Comparison of ENCODE assay signal across 8 mouse cellular contexts in genomic region chr17:32388370-32389100, GRCm38 (mm10). TPM values are rescaled to one million over a fixed set of nuclear protein-coding genes. Genes with fewer than 3 reads are reported as not detected.
DNase-seq lines count a peak whose midpoint lies in the region; ATAC-seq and TF ChIP-seq lines count a peak whose summit lies in the region.

No protein-coding gene starts in this region.

- peak; percentile 29; the same call in 1 of the 2 replicates for ATAC-seq in cerebellum, adult (ENCODE audit: insufficient number of reproducible peaks, low FRiP score, low TSS enrichment)
- ATAC-seq in CD4-positive, CD25-positive, alpha-beta regulatory T cell, adult 4 months, result peak; percentile 16
- ATAC-seq in heart, postnatal 0 days (ENCODE audit: insufficient read depth, low read depth), result peak; percentile 28
- peak; percentile 63 for ATAC-seq in stomach, postnatal 0 days (ENCODE audit: low FRiP score, low TSS enrichment)

- H3K4me2 ChIP-seq in heart, postnatal 0 days (ENCODE audit: low read depth, low read length), result peak overlapping the region; percentile 99
- peak overlapping the region; percentile 99 for H3K4me2 ChIP-seq in stomach, postnatal 0 days (replicated peaks; ENCODE audit: low read depth)

- H3K27me3 ChIP-seq in heart, postnatal 0 days (ENCODE audit: control insufficient read depth, insufficient read depth, low read length), result peaks cover 21% of the 10 kb centered on the region; the same call in 1 of the 2 replicates
- peaks cover 36% of the 10 kb centered on the region for H3K27me3 ChIP-seq in limb, embryonic 10.5 days (ENCODE audit: low read depth, poor library complexity, severe bottlenecking)
- no peaks in the 10 kb centered on the region for H3K27me3 ChIP-seq in stomach, postnatal 0 days (ENCODE audit: control insufficient read depth, insufficient read depth, low read length)

- no peak for DNase-seq in cerebellum, postnatal 4 days (ENCODE audit: low spot score in 2 of 2)
- DNase-seq in cerebellum, adult 9-11 months, result peak; percentile 80
- no peak for DNase-seq in heart, postnatal 0 days (ENCODE audit: low spot score)
- DNase-seq in limb, embryonic 10.5 days (ENCODE audit: low spot score), result no peak
- peak; percentile 31 for DNase-seq in mesoderm, embryonic 11.5 days (ENCODE audit: low read depth, low spot score)
- peak; percentile 57 for DNase-seq in stomach, postnatal 0 days (ENCODE audit: low spot score)

- H3K9me3 ChIP-seq in heart, postnatal 0 days (replicated peaks; ENCODE audit: control insufficient read depth, low read length), result no peaks in the 10 kb centered on the region
- no peaks in the 10 kb centered on the region for H3K9me3 ChIP-seq in limb, embryonic 10.5 days (replicated peaks)
- H3K9me3 ChIP-seq in stomach, postnatal 0 days (ENCODE audit: control insufficient read depth, low read length), result no peaks in the 10 kb centered on the region

- H3K4me1 ChIP-seq in heart, postnatal 0 days (ENCODE audit: control insufficient read depth, insufficient read depth), result peaks cover 11% of the 10 kb centered on the region; the same call in 1 of the 2 replicates
- H3K4me1 ChIP-seq in limb, embryonic 10.5 days, result peaks cover 27% of the 10 kb centered on the region
- H3K4me1 ChIP-seq in stomach, postnatal 0 days (replicated peaks; ENCODE audit: control insufficient read depth, insufficient read depth), result no peaks in the 10 kb centered on the region

- WGBS in heart, postnatal 0 days, result 1% methylated on average over 26 of the region's 39 CpGs
- WGBS in limb, embryonic 10.5 days, result 1% methylated on average over 39 of the region's 39 CpGs
- WGBS in stomach, postnatal 0 days, result 2% methylated on average over 26 of the region's 39 CpGs

- H3K27ac ChIP-seq in heart, postnatal 0 days (ENCODE audit: low read depth), result peak overlapping the region; percentile 89
- H3K27ac ChIP-seq in limb, embryonic 10.5 days, result peak overlapping the region; percentile 93
- H3K27ac ChIP-seq in stomach, postnatal 0 days (replicated peaks), result peak overlapping the region; percentile 89

- H3K36me3 ChIP-seq in heart, postnatal 0 days (replicated peaks; ENCODE audit: control insufficient read depth, insufficient read depth, low read length), result peaks cover 8% of the 10 kb centered on the region; the same call in 1 of the 2 replicates
- peaks cover 14% of the 10 kb centered on the region; the same call in 1 of the 2 replicates for H3K36me3 ChIP-seq in limb, embryonic 10.5 days
- H3K36me3 ChIP-seq in stomach, postnatal 0 days (ENCODE audit: control insufficient read depth, insufficient read depth, low read length), result 0 out of 2 replicates have a peak, but pooled peaks cover 4% of the 10 kb centered on the region

- peak overlapping the region; percentile 85 for H3K4me3 ChIP-seq in heart, postnatal 0 days (ENCODE audit: low read depth, low read length)
- H3K4me3 ChIP-seq in limb, embryonic 10.5 days, result peak overlapping the region; percentile 81
- H3K4me3 ChIP-seq in stomach, postnatal 0 days (ENCODE audit: low read depth, low read length), result peak overlapping the region; percentile 78

- TF ChIP-seq CTCF in heart, postnatal 0 days (IDR thresholded peaks at IDR 0.05; ENCODE audit: low read depth), result no peak
- TF ChIP-seq CTCF in stomach, postnatal 0 days (IDR thresholded peaks at IDR 0.05; ENCODE audit: low read depth), result no peak

- TF ChIP-seq EP300 in heart, postnatal 0 days (IDR thresholded peaks at IDR 0.05; ENCODE audit: low read depth), result no peak
- TF ChIP-seq EP300 in stomach, postnatal 0 days (optimal IDR thresholded peaks at IDR 0.05), result no peak

- H3K9ac ChIP-seq in heart, postnatal 0 days (replicated peaks; ENCODE audit: low read depth, low read length), result peak overlapping the region; percentile 79
- peak overlapping the region; percentile 87 for H3K9ac ChIP-seq in stomach, postnatal 0 days (ENCODE audit: low read length)

RNA-seq across cellular contexts. Expression of gene Wiz, which starts 0.7 kb away (rescaled TPM):
- polyA plus RNA-seq in CD4-positive, CD25-positive, alpha-beta regulatory T cell, adult 4 months (2017; shearing (Covaris generic)), result 10 to 100 TPM; 11.0 to 14.0 TPM
- 14.2 and 21.4 TPM in 2 replicates for total RNA-seq in heart, postnatal 0 days (2014; rRNA removed; ENCODE audit: low replicate concordance)
- 6.8 and 7.0 TPM in 2 replicates for polyA plus RNA-seq in heart, postnatal 0 days (2015; fragmentation: Nextera tagmentation; extraction: Ambion mirVana)
- polyA plus RNA-seq in limb, embryonic 10.5 days (2016; fragmentation: Nextera tagmentation; extraction: Ambion mirVana), result 36.7 and 37.2 TPM in 2 replicates
- polyA plus RNA-seq in stomach, postnatal 0 days (2015; fragmentation: Nextera tagmentation; extraction: Ambion mirVana), result 9.6 and 13.4 TPM in 2 replicates

RNA-seq across cellular contexts. Expression of gene Rasal3, which starts 14.8 kb away (rescaled TPM):
- polyA plus RNA-seq in CD4-positive, CD25-positive, alpha-beta regulatory T cell, adult 4 months (2017; shearing (Covaris generic)), result 100 to 1,000 TPM in 1 of 2 experiments, 10 to 100 TPM in 1; 91.5 to 117 TPM
- total RNA-seq in heart, postnatal 0 days (2014; rRNA removed; ENCODE audit: low replicate concordance), result 7.3 and 15.0 TPM in 2 replicates
- 0.40 TPM in 2 replicates for polyA plus RNA-seq in heart, postnatal 0 days (2015; fragmentation: Nextera tagmentation; extraction: Ambion mirVana)
- polyA plus RNA-seq in limb, embryonic 10.5 days (2016; fragmentation: Nextera tagmentation; extraction: Ambion mirVana), result 0.33 and 0.53 TPM in 2 replicates
- polyA plus RNA-seq in stomach, postnatal 0 days (2015; fragmentation: Nextera tagmentation; extraction: Ambion mirVana), result 0.56 and 0.63 TPM in 2 replicates

RNA-seq across cellular contexts. Expression of gene Pglyrp2, which starts 35.4 kb away (rescaled TPM):
- 100 to 1,000 TPM in 1 of 2 experiments, 10 to 100 TPM in 1; 86.6 to 132 TPM for polyA plus RNA-seq in CD4-positive, CD25-positive, alpha-beta regulatory T cell, adult 4 months (2017; shearing (Covaris generic))
- not detected in 2 replicates for total RNA-seq in heart, postnatal 0 days (2014; rRNA removed; ENCODE audit: low replicate concordance)
- not detected in 2 replicates for polyA plus RNA-seq in heart, postnatal 0 days (2015; fragmentation: Nextera tagmentation; extraction: Ambion mirVana)
- polyA plus RNA-seq in limb, embryonic 10.5 days (2016; fragmentation: Nextera tagmentation; extraction: Ambion mirVana), result not detected in 2 replicates
- polyA plus RNA-seq in stomach, postnatal 0 days (2015; fragmentation: Nextera tagmentation; extraction: Ambion mirVana), result 0.10 and 0.16 TPM in 2 replicates

RNA-seq across cellular contexts. Expression of gene Akap8l, which starts 38.1 kb away (rescaled TPM):
- polyA plus RNA-seq in CD4-positive, CD25-positive, alpha-beta regulatory T cell, adult 4 months (2017; shearing (Covaris generic)), result 10 to 100 TPM; 58.1 to 59.3 TPM
- total RNA-seq in heart, postnatal 0 days (2014; rRNA removed; ENCODE audit: low replicate concordance), result 38.5 and 80.6 TPM in 2 replicates
- 66.4 and 70.8 TPM in 2 replicates for polyA plus RNA-seq in heart, postnatal 0 days (2015; fragmentation: Nextera tagmentation; extraction: Ambion mirVana)
- 84.7 and 106 TPM in 2 replicates for polyA plus RNA-seq in limb, embryonic 10.5 days (2016; fragmentation: Nextera tagmentation; extraction: Ambion mirVana)
- polyA plus RNA-seq in stomach, postnatal 0 days (2015; fragmentation: Nextera tagmentation; extraction: Ambion mirVana), result 25.2 and 31.7 TPM in 2 replicates

Comparison
In these comparisons a context has a peak if more than half of its experiments do, and no peak if none do; other contexts are left out.
1. DNase-seq: peak in cerebellum, adult 9-11 months (single experiment), mesoderm, embryonic 11.5 days (single experiment) and stomach, postnatal 0 days (single experiment); none in cerebellum, postnatal 4 days (0 of 2), heart, postnatal 0 days (single experiment) and limb, embryonic 10.5 days (single experiment).
2. RNA of gene Rasal3, which starts 14.8 kb away (polyA plus RNA-seq): 91.5 to 117 TPM in CD4-positive, CD25-positive, alpha-beta regulatory T cell, adult 4 months; 0.56 to 0.63 TPM in stomach, postnatal 0 days, 0.40 TPM in heart, postnatal 0 days and 0.33 to 0.53 TPM in limb, embryonic 10.5 days; every median in the first group is over 10 times any median in the second.
3. RNA of gene Pglyrp2, which starts 35.4 kb away (polyA plus RNA-seq): 86.6 to 132 TPM in CD4-positive, CD25-positive, alpha-beta regulatory T cell, adult 4 months; 0.10 to 0.16 TPM in stomach, postnatal 0 days, not detected in heart, postnatal 0 days and not detected in limb, embryonic 10.5 days; every median in the first group is over 10 times any median in the second.
4. Peak in every context shown above with its lines, with median percentiles within 50 percentile points of each other: ATAC-seq, H3K27ac ChIP-seq and H3K4me3 ChIP-seq.